Mouse (Mus musculus): ENCODE data around the gene Cntf. TPM values are rescaled to one million over a fixed set of nuclear protein-coding genes. Genes with fewer than 3 reads are reported as not detected.
A peak's percentile ranks its signal among the peaks of the same experiment; 100 is the strongest.

The Cntf gene
- 0.57 and 1.2 TPM in 2 replicates for polyA plus RNA-seq (2012; rRNA removed)

- DNase-seq (ENCODE audit: low read depth): no peak
Measured at GRCm38 (mm10) chr19:12765308-12765707, at the start of gene Cntf. TSS of gene Cntf (minus strand) at chr19:12765632.

GRCm38 (mm10) chr19:12813883-12814282, 48.5 kb upstream of the Cntf start:
- no peak for DNase-seq (ENCODE audit: low read depth)

DNA sequence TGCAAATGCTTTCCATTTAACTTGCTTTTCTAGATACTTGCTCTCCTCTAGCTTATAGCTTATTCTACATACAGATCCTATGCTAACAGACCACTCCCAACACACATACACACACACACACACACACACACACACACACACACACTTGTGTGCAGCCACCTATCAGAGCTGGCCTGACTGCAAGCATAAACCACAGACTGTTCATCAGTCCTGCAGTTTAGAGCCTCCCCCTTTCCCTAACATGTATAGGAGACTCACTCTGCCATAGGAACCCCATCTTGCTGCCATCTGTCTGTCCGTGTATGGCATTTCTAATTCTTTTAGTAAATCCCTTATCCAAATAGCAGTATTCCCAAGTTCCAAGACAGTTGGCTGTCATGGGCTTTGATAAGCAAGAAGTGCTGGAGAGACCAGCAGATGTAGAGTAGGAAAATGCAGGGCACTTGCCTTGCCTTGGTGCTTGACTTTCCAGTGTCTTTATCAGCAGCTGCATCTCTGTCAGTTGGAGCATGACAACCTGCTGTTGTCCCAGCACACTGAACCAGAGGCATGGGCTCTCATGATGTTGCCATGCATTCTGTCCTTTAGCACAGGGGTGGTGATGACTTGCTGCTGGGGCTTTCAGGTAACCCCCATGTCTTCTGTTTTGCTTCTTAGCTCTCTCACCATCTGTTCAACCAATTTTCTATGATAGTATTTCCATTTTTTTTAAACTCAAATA, 47.4 kb upstream of the Cntf start:
- no peak for DNase-seq (ENCODE audit: low read depth)

- no peak for DNase-seq (ENCODE audit: low read depth)
Measured at GRCm38 (mm10) chr19:12806214-12806613, 40.8 kb upstream of the Cntf start.

DNA sequence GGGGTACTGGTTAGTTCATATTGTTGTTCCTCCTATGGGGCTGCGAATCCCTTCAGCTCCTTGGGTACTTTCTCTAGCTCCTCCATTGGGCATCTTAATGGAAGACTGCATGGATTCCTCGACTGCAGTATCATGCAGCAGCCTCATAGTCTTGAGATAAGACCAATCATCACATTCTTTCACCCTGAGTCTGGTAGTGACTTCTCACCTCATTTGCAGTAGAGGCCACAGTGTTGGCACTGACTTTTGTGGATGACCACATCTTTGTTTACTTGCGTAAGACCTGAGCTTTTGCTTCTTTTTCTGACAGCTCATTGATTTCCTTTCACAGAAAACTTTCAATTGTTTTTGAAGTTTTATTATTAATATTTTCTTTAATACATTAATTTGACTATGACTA, 40.3 kb upstream of the Cntf start:
- DNase-seq (ENCODE audit: low read depth): no peak

DNA sequence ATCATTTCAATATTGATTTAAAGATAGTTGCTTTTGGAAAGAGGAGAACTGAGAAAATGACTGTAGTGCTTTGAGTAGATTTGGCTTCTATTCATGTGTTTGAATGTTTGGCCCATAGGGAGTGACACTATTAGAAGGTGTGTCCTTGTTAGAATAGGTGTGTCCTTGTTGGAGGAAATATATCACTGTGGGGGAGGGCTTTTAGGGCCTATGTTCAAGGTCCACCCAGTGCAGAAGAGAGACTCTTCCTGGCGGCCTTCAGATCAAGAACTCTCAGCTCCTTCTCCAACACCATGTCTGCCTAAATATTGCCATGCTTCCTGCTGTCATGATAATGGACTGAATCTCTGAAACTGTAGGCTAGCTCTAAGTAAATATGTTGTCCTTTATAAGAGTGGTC, 38.8 kb upstream of the Cntf start:
- DNase-seq (ENCODE audit: low read depth): no peak

DNA sequence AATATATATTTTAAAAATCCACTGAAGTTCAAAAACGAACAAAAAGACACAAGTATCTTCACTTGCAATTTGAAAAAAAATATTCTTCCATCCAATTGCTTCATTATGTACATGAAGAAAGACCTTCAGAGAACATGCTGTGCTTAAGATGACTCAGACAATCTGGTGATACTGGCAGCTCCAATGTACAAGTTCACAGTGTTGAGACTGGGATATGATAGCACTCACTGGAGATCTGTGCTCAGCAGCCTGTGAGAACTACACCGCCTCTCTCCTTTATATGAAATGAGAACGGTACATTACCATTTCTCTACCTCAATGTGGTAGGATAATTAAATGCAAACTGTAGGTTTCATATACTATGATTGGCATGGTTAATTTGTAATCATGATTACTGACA, 37.4 kb upstream of the Cntf start:
- no peak for DNase-seq (ENCODE audit: low read depth)

DNA sequence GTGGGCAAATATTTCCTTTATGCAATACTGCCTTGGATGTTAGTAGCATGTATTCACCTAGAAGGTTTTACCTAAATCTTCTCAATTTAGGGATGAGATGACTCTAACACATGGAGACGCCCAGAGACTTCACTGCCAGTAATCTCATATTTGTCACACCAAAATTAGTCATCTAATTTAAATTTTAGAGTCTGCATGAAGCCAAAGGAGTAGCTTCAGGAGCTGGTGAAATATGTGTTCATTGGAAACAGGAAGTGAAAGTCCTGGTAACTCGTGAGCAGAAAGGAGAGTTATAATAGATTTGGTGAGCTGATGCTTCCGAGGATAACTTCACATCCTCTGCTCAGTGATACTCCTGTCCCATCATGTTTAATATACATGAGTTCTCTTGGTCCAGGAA, 35.6 kb upstream of the Cntf start:
- no peak for DNase-seq (ENCODE audit: low read depth)

- DNase-seq (ENCODE audit: low read depth): no peak
Measured at GRCm38 (mm10) chr19:12800621-12801020, 35.2 kb upstream of the Cntf start.

DNA sequence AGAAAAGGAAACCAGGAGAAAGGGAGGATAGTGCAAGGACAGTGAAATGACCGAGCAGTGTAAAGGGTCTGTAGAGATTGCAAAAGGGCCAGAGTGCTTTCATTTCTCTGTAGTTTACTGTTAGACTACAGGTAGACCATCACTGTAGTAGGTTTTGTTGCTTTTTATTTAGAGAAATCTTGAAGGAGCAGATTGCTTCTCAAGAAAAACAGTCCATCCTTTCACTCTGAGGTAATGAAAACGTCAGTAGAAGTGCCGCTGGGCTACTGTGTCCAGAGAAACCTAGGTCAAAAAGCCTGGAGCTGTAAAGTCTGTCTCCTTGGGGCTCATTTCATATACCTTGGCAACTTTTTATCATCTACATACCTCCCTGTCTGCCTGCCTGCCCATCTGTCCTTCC, 33.6 kb upstream of the Cntf start:
- no peak for DNase-seq (ENCODE audit: low read depth)

- no peak for DNase-seq (ENCODE audit: low read depth)
Measured at GRCm38 (mm10) chr19:12798404-12798803, 33.0 kb upstream of the Cntf start.

- DNase-seq (ENCODE audit: low read depth): no peak
Measured at GRCm38 (mm10) chr19:12797071-12797470, 31.6 kb upstream of the Cntf start.

- no peak for DNase-seq (ENCODE audit: low read depth)
Measured at GRCm38 (mm10) chr19:12796328-12796931, 31.0 kb upstream of the Cntf start.

- peak; percentile 84 for DNase-seq (ENCODE audit: low read depth)
Measured at GRCm38 (mm10) chr19:12795511-12796327, 30.3 kb upstream of the Cntf start, which contains the start of the genes Zfp91 and Lpxn. TSS of gene Zfp91 (minus strand) at chr19:12796126. TSS of gene Lpxn (plus strand) at chr19:12796193.

- no peak for DNase-seq (ENCODE audit: low read depth)
Measured at GRCm38 (mm10) chr19:12795110-12795509, 29.7 kb upstream of the Cntf start.

GRCm38 (mm10) chr19:12794056-12795044, 28.9 kb upstream of the Cntf start:
- no peak for DNase-seq (ENCODE audit: low read depth)

DNA sequence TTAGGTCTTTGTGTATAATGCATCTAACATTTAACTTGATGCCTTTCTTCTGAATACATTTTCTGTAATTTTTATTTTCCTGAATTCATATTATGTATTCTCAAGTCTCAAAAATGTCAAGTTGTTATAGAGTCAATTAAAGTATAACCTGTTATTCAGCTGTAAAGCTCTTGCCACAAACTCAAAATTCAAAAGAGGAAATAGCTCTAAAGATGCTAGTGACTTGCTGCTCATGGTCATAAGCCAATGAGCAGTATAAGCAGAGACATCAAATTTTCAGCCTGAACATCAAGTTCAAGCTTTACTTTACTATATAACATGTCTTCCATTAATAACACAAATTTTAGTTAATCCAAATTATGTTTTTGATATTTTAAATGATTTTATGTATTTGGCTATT, 26.9 kb upstream of the Cntf start:
- no peak for DNase-seq (ENCODE audit: low read depth)

GRCm38 (mm10) chr19:12787721-12788120, 22.3 kb upstream of the Cntf start:
- DNase-seq (ENCODE audit: low read depth): no peak

DNA sequence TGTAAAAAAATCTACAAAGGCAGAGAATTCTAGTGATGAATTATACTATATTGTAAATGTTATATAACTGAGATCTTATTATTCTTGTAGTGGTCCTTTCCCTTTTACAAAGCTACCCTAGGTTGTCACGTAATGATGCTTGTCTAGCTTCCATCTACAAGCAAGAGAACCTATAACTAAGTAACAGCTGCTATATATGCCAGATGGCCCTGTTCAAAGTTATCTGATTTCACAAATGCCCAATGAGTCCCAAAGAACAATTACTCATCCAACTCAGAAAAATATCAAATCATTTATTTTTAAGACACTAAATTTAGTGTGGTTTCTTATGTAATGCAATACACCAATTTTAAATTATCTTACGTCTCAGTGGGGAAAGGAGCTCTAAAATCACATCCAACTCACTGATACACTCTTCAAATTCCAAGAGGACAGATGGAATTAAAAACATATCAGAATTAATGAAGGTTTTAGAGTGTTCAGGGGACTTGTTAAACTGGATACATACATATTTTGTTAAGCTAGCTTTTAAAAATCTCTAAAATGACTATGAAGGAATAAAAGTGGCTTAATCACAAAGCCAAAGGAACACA, 21.5 kb upstream of the Cntf start:
- DNase-seq (ENCODE audit: low read depth): no peak

- DNase-seq (ENCODE audit: low read depth): no peak
Measured at GRCm38 (mm10) chr19:12780437-12780836, 15.0 kb upstream of the Cntf start.

- DNase-seq (ENCODE audit: low read depth): no peak
Measured at GRCm38 (mm10) chr19:12770888-12771287, 5.5 kb upstream of the Cntf start.

All from gonadal fat pad, adult 2 months (tissue).